22 mouse cellular contexts compared by ENCODE assay signal in genomic region chrX:77566739-77567138, GRCm38 (mm10).
"Had no signal": no experiment of that assay in that cellular context is flagged by ENCODE, and none has a peak within 500 bp of the region (broad histone marks: within the 10 kb centered on the region; RNA-seq: fewer than 3 reads in every experiment).

No protein-coding gene starts in this region.

- H3K36me3 ChIP-seq: limb, embryonic 12.5 days; limb, embryonic 15.5 days; lung, embryonic 15.5 days; midbrain, embryonic 12.5 days; midbrain, embryonic 15.5 days; neural tube, embryonic 12.5 days; neural tube, embryonic 15.5 days; stomach, embryonic 15.5 days had no signal

- H3K9ac ChIP-seq: limb, embryonic 12.5 days; limb, embryonic 15.5 days; lung, embryonic 15.5 days; midbrain, embryonic 12.5 days; midbrain, embryonic 15.5 days; neural tube, embryonic 12.5 days; neural tube, embryonic 15.5 days; stomach, embryonic 15.5 days had no signal

- H3K4me1 ChIP-seq: limb, embryonic 12.5 days; limb, embryonic 15.5 days; lung, embryonic 15.5 days; midbrain, embryonic 12.5 days; midbrain, embryonic 15.5 days; neural tube, embryonic 12.5 days; stomach, embryonic 15.5 days had no signal

- H3K4me3 ChIP-seq: layer of hippocampus, adult 2 months; limb, embryonic 12.5 days; limb, embryonic 15.5 days; lung, embryonic 15.5 days; midbrain, embryonic 12.5 days; midbrain, embryonic 15.5 days; neural tube, embryonic 12.5 days; neural tube, embryonic 15.5 days; stomach, embryonic 15.5 days had no signal

- ATAC-seq: inflammation-experienced regulatory T-cells, adult 6 months; intestine, embryonic 16.5 days; midbrain, embryonic 15.5 days had no signal

- H3K27me3 ChIP-seq: limb, embryonic 12.5 days; limb, embryonic 15.5 days; lung, embryonic 15.5 days; midbrain, embryonic 12.5 days; midbrain, embryonic 15.5 days; neural tube, embryonic 12.5 days; neural tube, embryonic 15.5 days; stomach, embryonic 15.5 days had no signal

- H3K4me2 ChIP-seq: limb, embryonic 12.5 days; limb, embryonic 15.5 days; lung, embryonic 15.5 days; midbrain, embryonic 12.5 days; midbrain, embryonic 15.5 days; neural tube, embryonic 12.5 days; neural tube, embryonic 15.5 days; stomach, embryonic 15.5 days had no signal

- DNase-seq: kidney, adult 2 months; kidney, postnatal 25 days; layer of hippocampus, adult 9-11 months; left cerebral cortex, postnatal 4 days; lung, adult 18-20 months; lung, postnatal 10 days; lung, postnatal 36 days; right cerebral cortex, postnatal 25 days; spleen, adult 18-20 months; thymus, postnatal 25 days had no signal

- H3K9me3 ChIP-seq: limb, embryonic 12.5 days; limb, embryonic 15.5 days; lung, embryonic 15.5 days; midbrain, embryonic 12.5 days; midbrain, embryonic 15.5 days; neural tube, embryonic 12.5 days; neural tube, embryonic 15.5 days; stomach, embryonic 15.5 days had no signal

- H3K27ac ChIP-seq: kidney, postnatal 0 days; layer of hippocampus, adult 2 months; limb, embryonic 12.5 days; limb, embryonic 15.5 days; lung, embryonic 15.5 days; midbrain, embryonic 12.5 days; midbrain, embryonic 15.5 days; neural tube, embryonic 12.5 days; neural tube, embryonic 15.5 days; stomach, embryonic 15.5 days had no signal
